Mouse (Mus musculus) frontal cortex, adult (tissue): ENCODE data around the gene Hfe.
"Not testable (repeated sequence)": the region's sequence is repeated elsewhere in the genome, so short reads cannot be mapped to it uniquely, and the experiment has no call there.

Source experiments
- ATAC-seq: cut with Nextera tagmentation; 2 replicates; pipeline ENCODE4 v1.9.2; 2017; ENCODE audit warnings: mild to moderate bottlenecking, moderate library complexity, mixed read lengths; ENCODE audit not compliant: low TSS enrichment

The Hfe gene

GRCm38 (mm10) chr13:23744421-23745380, 34.0 kb upstream of the Hfe start:
- ATAC-seq: no peak

- no peak for ATAC-seq
These were observed 33.3 kb upstream of the Hfe start for GRCm38 (mm10) chr13:23743963-23744362.

- no peak for ATAC-seq
These were observed 32.6 kb upstream of the Hfe start for GRCm38 (mm10) chr13:23743215-23743614.

- no peak for ATAC-seq
These were observed 31.4 kb upstream of the Hfe start for GRCm38 (mm10) chr13:23742007-23742406.

GRCm38 (mm10) chr13:23740910-23741309, 30.3 kb upstream of the Hfe start:
- no peak for ATAC-seq

GRCm38 (mm10) chr13:23740256-23740840, 29.7 kb upstream of the Hfe start:
- ATAC-seq: no peak

GRCm38 (mm10) chr13:23739922-23740252, 29.2 kb upstream of the Hfe start:
- ATAC-seq: peak; percentile 24

GRCm38 (mm10) chr13:23739069-23739921, 28.6 kb upstream of the Hfe start:
- ATAC-seq: peak; percentile 92

GRCm38 (mm10) chr13:23738677-23739068, 28.0 kb upstream of the Hfe start, which contains the start of gene Hist1h1c:
Hist1h1c (plus strand) TSS chr13:23738808.
- peak; percentile 88 for ATAC-seq

- no peak for ATAC-seq
These were observed 27.4 kb upstream of the Hfe start for GRCm38 (mm10) chr13:23738041-23738440.

- no peak for ATAC-seq
These were observed 26.4 kb upstream of the Hfe start for GRCm38 (mm10) chr13:23737091-23737490.

- peak; percentile 77 for ATAC-seq
These were observed 21.6 kb upstream of the Hfe start for GRCm38 (mm10) chr13:23732156-23732804.

- no peak for ATAC-seq
These were observed 19.8 kb upstream of the Hfe start for GRCm38 (mm10) chr13:23730479-23730878.

GRCm38 (mm10) chr13:23729706-23730105, 19.1 kb upstream of the Hfe start:
- ATAC-seq: no peak

GRCm38 (mm10) chr13:23729192-23729525, 18.5 kb upstream of the Hfe start:
- no peak for ATAC-seq

GRCm38 (mm10) chr13:23728472-23729191, 18.0 kb upstream of the Hfe start:
- ATAC-seq: no peak

- no peak for ATAC-seq
These were observed 14.6 kb upstream of the Hfe start for GRCm38 (mm10) chr13:23725213-23725612.

- ATAC-seq: no peak
These were observed 13.6 kb upstream of the Hfe start for GRCm38 (mm10) chr13:23724239-23724638.

- ATAC-seq: not testable (repeated sequence)
These were observed 7.1 kb upstream of the Hfe start for GRCm38 (mm10) chr13:23717593-23718245.

- ATAC-seq: no peak
These were observed 6.5 kb upstream of the Hfe start for GRCm38 (mm10) chr13:23717176-23717575.
